Mouse (Mus musculus) macrophage (primary cell): Measurements from ENCODE around the gene Rmdn2. TPM values are rescaled to one million over a fixed set of nuclear protein-coding genes. Genes with fewer than 3 reads are reported as not detected.

ENCODE experiments used
- H3K27ac ChIP-seq: fragments of 350-480 bp; formaldehyde crosslinking; 2 replicates; pipeline ENCODE4 v1.9.0; 2021
- H3K36me3 ChIP-seq: fragments of 350-480 bp; formaldehyde crosslinking; 2 replicates; pipeline ENCODE4 v1.9.0; 2021; ENCODE audit errors: inconsistent target
- H3K4me3 ChIP-seq: fragments of 350-480 bp; formaldehyde crosslinking; 2 replicates; pipeline ENCODE4 v1.9.0; 2021; ENCODE audit errors: inconsistent target
- H3K79me2 ChIP-seq: fragments of 350-480 bp; formaldehyde crosslinking; 2 replicates; pipeline ENCODE4 v1.9.0; 2021; ENCODE audit errors: inconsistent target
- WGBS: methylation state at CpG from one replicate; pipeline ENCODE4 v1.1.7; 2026; ENCODE audit warnings: inconsistent platforms; ENCODE audit not compliant: missing documents; 5-methylcytosine and 5-hydroxymethylcytosine counted together
- polyA plus RNA-seq: library from polyadenylated mRNA; stranded (reverse); fragments of 250-400 nt; gene quantifications from 3 replicates; pipeline ENCODE4 v1.2.4, GENCODE M21; 2018; ENCODE audit warnings: inconsistent platforms

Gene Rmdn2
- polyA plus RNA-seq, 1 experiment from 2014 or later, result 6.8 TPM

GRCm38 (mm10) chr17:79650297-79650696 lies 38.6 kb downstream of the Rmdn2 start:
- WGBS, result 92% methylated on average over 5 of the region's 5 CpGs
- no peak overlapping the region for H3K27ac ChIP-seq
- H3K36me3 ChIP-seq, result no peaks in the 10 kb centered on the region
- no peaks in the 10 kb centered on the region for H3K79me2 ChIP-seq
- H3K4me3 ChIP-seq, result no peak overlapping the region

- Histone ChIP-seq H3K27ac (no peak overlapping the region), H3K4me3 (no peak overlapping the region), H3K79me2 (no peaks in the 10 kb centered on the region), H3K36me3 (no peaks in the 10 kb centered on the region)
- WGBS, result 86% methylated on average over 1 of the region's 1 CpGs
Observed at GRCm38 (mm10) chr17:79653171-79653570, 41.5 kb downstream of the Rmdn2 start.

- H3K27ac ChIP-seq, result no peak overlapping the region
- no peaks in the 10 kb centered on the region for H3K36me3 ChIP-seq
- H3K4me3 ChIP-seq, result no peak overlapping the region
- no peaks in the 10 kb centered on the region for H3K79me2 ChIP-seq
- 90% methylated on average over 3 of the region's 3 CpGs for WGBS
Observed at GRCm38 (mm10) chr17:79654187-79654586, 42.5 kb downstream of the Rmdn2 start.

- Histone ChIP-seq H3K27ac (no peak overlapping the region), H3K79me2 (no peaks in the 10 kb centered on the region), H3K4me3 (no peak overlapping the region), H3K36me3 (no peaks in the 10 kb centered on the region)
- 94% methylated on average over 9 of the region's 9 CpGs for WGBS
Observed at GRCm38 (mm10) chr17:79657785-79658184, 46.1 kb downstream of the Rmdn2 start.

GRCm38 (mm10) chr17:79658452-79658851 lies 46.8 kb downstream of the Rmdn2 start:
- 77% methylated on average over 3 of the region's 3 CpGs for WGBS
- H3K4me3 ChIP-seq, result no peak overlapping the region
- H3K79me2 ChIP-seq, result no peaks in the 10 kb centered on the region
- no peak overlapping the region for H3K27ac ChIP-seq
- H3K36me3 ChIP-seq, result no peaks in the 10 kb centered on the region

GRCm38 (mm10) chr17:79658863-79659262 lies 47.2 kb downstream of the Rmdn2 start:
- Histone ChIP-seq H3K4me3 (no peak overlapping the region), H3K79me2 (no peaks in the 10 kb centered on the region), H3K27ac (no peak overlapping the region), H3K36me3 (no peaks in the 10 kb centered on the region)
- 91% methylated on average over 8 of the region's 8 CpGs for WGBS

GRCm38 (mm10) chr17:79661387-79661786 lies 49.7 kb downstream of the Rmdn2 start:
- 63% methylated on average over 7 of the region's 7 CpGs for WGBS
- no peak overlapping the region for H3K4me3 ChIP-seq
- no peaks in the 10 kb centered on the region for H3K36me3 ChIP-seq
- no peaks in the 10 kb centered on the region for H3K79me2 ChIP-seq
- peak overlapping the region; percentile 68 for H3K27ac ChIP-seq

GRCm38 (mm10) chr17:79661848-79662247 lies 50.2 kb downstream of the Rmdn2 start:
- H3K36me3 ChIP-seq, result no peaks in the 10 kb centered on the region
- no peak overlapping the region for H3K4me3 ChIP-seq
- peak overlapping the region; percentile 68 for H3K27ac ChIP-seq
- 38% methylated on average over 9 of the region's 9 CpGs for WGBS
- no peaks in the 10 kb centered on the region for H3K79me2 ChIP-seq

- no peaks in the 10 kb centered on the region for H3K79me2 ChIP-seq
- H3K27ac ChIP-seq, result peak overlapping the region; percentile 68
- H3K4me3 ChIP-seq, result no peak overlapping the region
- WGBS, result 56% methylated on average over 3 of the region's 3 CpGs
- no peaks in the 10 kb centered on the region for H3K36me3 ChIP-seq
Observed at GRCm38 (mm10) chr17:79663393-79664105, 51.9 kb downstream of the Rmdn2 start.

- Histone ChIP-seq H3K79me2 (no peaks in the 10 kb centered on the region), H3K4me3 (no peak overlapping the region), H3K36me3 (no peaks in the 10 kb centered on the region), H3K27ac (no peak overlapping the region)
- 100% methylated on average over 2 of the region's 2 CpGs for WGBS
Observed at GRCm38 (mm10) chr17:79664106-79664417, 52.4 kb downstream of the Rmdn2 start.

GRCm38 (mm10) chr17:79670837-79671236 lies 59.2 kb downstream of the Rmdn2 start:
- H3K36me3 ChIP-seq, result no peaks in the 10 kb centered on the region
- WGBS, result 96% methylated on average over 2 of the region's 2 CpGs
- no peak overlapping the region for H3K4me3 ChIP-seq
- H3K79me2 ChIP-seq, result no peaks in the 10 kb centered on the region
- H3K27ac ChIP-seq, result no peak overlapping the region

GRCm38 (mm10) chr17:79695106-79695505 lies 83.4 kb downstream of the Rmdn2 start:
- H3K36me3 ChIP-seq, result no peaks in the 10 kb centered on the region
- no peak overlapping the region for H3K27ac ChIP-seq
- H3K79me2 ChIP-seq, result no peaks in the 10 kb centered on the region
- WGBS, result 91% methylated on average over 4 of the region's 4 CpGs
- H3K4me3 ChIP-seq, result no peak overlapping the region

- WGBS, result 85% methylated on average over 5 of the region's 6 CpGs
- Histone ChIP-seq H3K79me2 (no peaks in the 10 kb centered on the region), H3K4me3 (no peak overlapping the region), H3K27ac (no peak overlapping the region), H3K36me3 (no peaks in the 10 kb centered on the region)
Observed at GRCm38 (mm10) chr17:79695541-79695940, 83.9 kb downstream of the Rmdn2 start.

GRCm38 (mm10) chr17:79699197-79699596 lies 87.5 kb downstream of the Rmdn2 start:
- H3K79me2 ChIP-seq, result no peaks in the 10 kb centered on the region
- 36% methylated on average over 1 of the region's 1 CpGs for WGBS
- no peaks in the 10 kb centered on the region for H3K36me3 ChIP-seq
- no peak overlapping the region for H3K27ac ChIP-seq
- no peak overlapping the region for H3K4me3 ChIP-seq

GRCm38 (mm10) chr17:79700871-79701270 lies 89.2 kb downstream of the Rmdn2 start:
- Histone ChIP-seq H3K79me2 (no peaks in the 10 kb centered on the region), H3K36me3 (no peaks in the 10 kb centered on the region), H3K27ac (no peak overlapping the region), H3K4me3 (no peak overlapping the region)
- WGBS, result 94% methylated on average over 5 of the region's 5 CpGs
